Mouse (Mus musculus): ENCODE measurements around the gene Cldn22.

DNA sequence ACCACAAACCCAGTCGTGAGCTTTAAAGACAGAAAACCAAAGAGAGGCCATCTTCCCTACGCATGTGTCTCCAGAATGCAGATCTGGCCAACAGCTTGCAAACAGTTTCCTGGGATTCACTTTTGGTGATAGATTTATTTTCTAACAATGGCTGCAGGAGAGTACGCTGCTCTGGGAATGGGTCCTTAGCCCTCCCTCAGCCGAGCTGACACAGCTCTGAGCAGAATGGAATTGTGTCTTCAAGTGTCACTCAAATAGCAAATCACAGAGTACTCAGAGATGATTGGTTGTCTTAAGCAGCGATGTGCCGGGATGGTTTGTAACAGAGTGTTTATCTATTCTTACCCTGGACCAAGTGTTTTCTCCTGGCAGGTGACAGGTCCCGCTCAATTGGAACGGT lies 5.2 kb upstream of the Cldn22 start:
- TF ChIP-seq POLR2A (IDR thresholded peaks at IDR 0.05; ENCODE audit: borderline replicate concordance, extremely low read depth, low read depth, low read length), result no peak
- no peak for TF ChIP-seq CTCF (IDR thresholded peaks at IDR 0.05; ENCODE audit: insufficient read depth, low read length)
